Mouse (Mus musculus): ENCODE results near the gene Tspan5.

Tspan5 gene

GRCm38 (mm10) chr3:138807795-138808194 is 65.8 kb downstream of the Tspan5 start:
- DNase-seq (ENCODE audit: low spot score in 2 of 2): no peak

GRCm38 (mm10) chr3:138809509-138809908 is 67.5 kb downstream of the Tspan5 start:
- DNase-seq (ENCODE audit: low spot score in 2 of 2): no peak

- no peak for DNase-seq (ENCODE audit: low spot score in 2 of 2)
Measured at GRCm38 (mm10) chr3:138812565-138812964, 70.6 kb downstream of the Tspan5 start.

DNA sequence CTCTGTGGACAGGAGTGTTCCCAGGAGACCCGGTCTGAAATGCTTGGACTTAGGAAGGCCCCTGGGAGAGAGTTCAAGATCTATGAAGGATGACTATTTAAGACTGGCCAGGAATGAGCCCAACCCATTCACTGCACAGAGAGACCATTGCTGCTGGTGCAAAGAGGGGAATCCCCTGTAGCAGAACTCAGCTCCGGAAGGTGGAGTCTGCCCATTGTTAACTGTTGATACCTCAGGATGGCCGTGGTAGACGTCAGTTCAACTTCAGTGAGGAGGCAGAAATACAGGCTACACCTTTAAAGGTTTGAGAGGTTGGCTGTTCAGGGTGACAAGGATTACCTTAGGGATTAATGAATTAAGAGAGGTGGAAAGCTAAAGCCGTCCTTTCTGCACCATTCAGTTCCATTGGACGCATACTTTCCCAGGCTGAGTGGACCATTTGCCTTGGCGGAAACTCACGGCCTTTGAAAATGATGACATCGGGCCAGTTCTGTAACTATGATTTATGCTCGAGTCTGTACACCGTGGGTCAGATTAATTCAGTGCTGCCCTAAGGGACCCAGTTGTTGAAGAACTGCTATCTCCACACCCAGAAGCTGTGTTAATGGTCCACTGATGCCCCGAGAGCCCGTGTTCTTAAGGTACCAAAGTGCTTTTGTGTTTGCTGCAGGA is 71.3 kb downstream of the Tspan5 start:
- DNase-seq (ENCODE audit: low spot score in 2 of 2): no peak

- no peak for DNase-seq (ENCODE audit: low spot score in 2 of 2)
Measured at GRCm38 (mm10) chr3:138814457-138814856, 72.5 kb downstream of the Tspan5 start.

- DNase-seq (ENCODE audit: low spot score in 2 of 2): no peak
Measured at GRCm38 (mm10) chr3:138815127-138815837, 73.3 kb downstream of the Tspan5 start.

- DNase-seq (ENCODE audit: low spot score in 2 of 2): no peak
Measured at GRCm38 (mm10) chr3:138816888-138817656, 75.1 kb downstream of the Tspan5 start.

DNA sequence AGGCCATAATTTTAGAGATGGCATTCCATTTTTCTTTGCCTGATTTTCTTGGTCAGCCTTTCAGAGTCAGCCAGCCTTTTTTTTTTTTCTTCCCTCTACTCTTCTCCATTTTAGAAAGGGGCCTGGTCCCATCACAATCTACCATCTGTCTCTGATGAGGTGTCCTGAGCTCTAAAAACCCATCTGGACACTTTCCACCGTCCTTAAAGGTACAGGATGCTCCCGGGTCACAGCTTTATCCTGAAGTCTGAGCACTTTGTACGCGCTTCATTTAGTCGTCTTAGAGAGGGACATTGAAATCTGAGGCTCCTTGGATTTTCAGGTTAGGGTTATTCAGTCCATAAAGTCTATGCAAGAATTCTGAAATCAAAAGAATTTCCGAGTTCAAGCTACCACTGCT is 77.9 kb downstream of the Tspan5 start:
- DNase-seq (ENCODE audit: low spot score in 2 of 2): no peak

DNA sequence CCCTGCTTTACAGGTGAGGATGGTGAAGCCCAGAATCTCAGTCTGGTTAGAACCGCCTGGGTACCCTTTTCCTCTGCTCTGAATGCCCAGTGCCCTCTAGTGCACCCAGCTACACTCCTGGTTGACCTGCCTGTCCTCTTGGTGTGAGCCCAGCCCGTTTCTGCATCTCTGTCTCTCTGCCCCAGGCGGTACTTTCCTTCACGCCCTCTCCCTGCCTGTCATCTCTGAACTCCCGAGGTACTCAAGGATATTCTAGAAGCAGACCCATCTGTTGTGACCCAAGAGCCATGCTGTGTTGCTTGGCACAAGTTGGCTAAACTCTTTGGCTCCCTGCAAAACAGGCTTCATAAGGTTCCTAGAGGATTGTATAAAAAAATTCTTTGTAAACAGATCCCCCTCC is 78.3 kb downstream of the Tspan5 start:
- no peak for DNase-seq (ENCODE audit: low spot score in 2 of 2)

DNA sequence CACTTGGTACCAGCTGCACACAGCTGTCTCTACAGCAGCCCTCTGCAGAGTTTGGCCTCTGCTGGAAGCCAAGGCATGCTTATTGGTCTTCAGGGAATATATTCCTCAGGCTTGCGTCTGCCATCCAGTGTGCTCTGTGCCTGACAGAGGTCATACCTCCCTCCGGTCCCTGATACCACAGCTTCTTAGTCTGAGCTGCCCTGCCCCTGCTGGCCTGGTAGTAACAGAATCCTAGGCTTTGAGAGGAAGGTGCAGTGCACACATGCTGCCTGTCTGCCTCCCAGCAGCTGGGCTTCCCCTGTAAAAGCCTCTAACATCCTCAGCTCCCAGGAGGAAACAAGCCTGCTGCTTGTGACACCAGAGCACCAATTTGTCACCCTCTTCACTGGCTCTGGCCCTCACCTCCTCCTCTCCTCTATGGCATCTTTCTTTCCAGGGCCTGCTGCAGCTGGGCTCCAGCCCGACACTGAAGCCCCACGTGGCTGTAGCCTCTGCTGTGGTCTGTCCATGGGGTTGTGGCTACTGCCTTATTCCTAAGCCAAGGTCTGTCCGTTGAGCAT is 80.0 kb downstream of the Tspan5 start:
- DNase-seq (ENCODE audit: low spot score in 2 of 2): no peak

DNA sequence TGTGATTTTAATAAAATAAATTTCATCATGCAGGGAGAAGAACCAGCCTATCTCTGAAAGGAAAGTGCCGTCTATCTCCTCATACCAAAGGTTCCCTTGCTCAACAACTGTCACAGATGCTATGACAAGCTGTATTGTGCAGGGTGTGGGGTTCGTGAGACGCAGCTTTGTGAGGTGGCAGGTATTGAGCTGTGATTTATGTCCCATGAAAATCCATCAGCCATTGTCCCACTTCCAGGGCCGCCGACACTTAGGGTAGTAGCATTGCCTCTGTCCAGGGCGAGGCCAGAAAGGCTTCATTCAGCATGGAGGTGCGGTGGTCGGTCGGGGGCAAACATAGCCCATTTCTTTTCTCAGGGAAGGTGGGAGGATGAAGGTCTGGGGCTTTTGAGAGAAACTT is 81.9 kb downstream of the Tspan5 start:
- no peak for DNase-seq (ENCODE audit: low spot score in 2 of 2)

GRCm38 (mm10) chr3:138825296-138825695 is 83.3 kb downstream of the Tspan5 start:
- no peak for DNase-seq (ENCODE audit: low spot score in 2 of 2)

DNA sequence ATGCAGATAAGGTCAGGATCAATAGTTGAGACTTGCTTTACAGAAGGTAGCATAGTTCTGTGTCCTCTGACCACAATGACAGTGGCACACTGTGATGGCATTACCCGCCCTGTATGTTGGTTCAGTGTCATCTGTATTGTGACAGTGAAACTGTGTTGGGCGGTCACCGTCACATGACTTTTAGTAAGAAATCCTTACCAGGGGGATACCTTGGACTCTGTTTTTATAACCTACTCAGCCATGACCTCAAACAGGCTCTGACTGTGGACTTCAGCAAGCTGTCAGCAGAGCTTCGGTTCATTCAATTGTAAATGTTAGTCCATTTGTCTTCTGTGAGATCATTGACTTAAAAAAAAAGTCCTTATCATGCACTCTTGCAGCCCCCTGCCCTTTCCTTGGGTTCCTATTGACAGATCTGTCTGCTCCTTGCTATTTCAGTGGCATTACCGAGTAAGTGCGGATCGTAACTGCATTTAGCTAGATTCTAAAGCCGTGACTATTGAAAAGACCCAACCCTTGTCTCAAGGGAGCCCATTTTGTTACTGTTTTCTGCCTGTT is 84.3 kb downstream of the Tspan5 start:
- DNase-seq (ENCODE audit: low spot score in 2 of 2): no peak

DNA sequence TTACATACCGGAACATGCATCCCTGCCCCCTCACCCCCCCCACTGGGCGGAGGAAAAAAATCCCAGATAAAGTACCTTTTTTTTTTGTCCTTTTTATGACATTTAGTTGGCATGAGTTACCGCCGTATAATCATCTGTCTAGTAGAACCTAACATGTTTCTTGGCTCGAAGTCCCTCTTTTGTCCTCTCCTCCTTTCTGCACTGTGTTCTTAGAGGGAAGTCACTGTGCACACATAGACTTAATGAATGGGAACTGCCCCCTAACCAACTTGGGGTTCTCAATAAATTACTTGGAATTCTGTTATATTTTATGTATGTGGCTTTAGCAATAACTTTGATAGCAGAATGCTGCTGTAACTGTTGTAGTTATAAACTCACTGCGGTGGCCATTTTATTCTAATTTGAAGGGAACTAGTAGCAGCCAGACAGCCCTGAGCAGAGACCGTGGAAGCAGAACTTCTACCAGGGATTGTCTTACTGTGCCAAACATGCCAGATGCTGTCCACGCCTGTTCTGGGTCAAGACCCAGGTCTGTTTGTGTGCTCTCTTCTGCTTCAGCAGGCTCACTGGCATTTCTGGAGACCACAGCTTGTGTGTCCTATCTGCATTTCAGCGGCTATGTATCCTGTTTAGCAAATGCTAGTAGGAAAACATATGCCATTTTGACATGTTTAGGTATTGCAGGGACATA is 91.0 kb downstream of the Tspan5 start:
- DNase-seq (ENCODE audit: low spot score in 2 of 2): no peak

DNA sequence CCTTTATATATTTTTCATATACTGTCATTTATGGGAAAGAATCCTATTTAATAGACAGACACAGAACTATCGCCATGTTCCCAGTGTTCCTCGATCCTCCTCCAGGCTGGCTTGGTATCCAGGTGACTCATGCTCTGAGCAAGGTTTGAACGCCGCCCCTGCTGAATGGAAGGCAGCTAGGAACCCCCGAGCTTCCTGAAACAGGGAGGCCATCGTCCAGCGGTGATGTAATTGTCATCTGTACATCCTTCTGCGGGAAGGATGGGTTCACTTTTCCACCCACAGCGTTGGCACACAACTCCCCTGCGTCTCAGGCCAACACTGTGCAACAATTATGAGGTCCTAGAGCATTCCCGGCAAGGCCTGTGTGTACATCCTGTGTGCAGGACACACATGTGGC is 92.2 kb downstream of the Tspan5 start:
- DNase-seq (ENCODE audit: low spot score in 2 of 2): no peak

DNA sequence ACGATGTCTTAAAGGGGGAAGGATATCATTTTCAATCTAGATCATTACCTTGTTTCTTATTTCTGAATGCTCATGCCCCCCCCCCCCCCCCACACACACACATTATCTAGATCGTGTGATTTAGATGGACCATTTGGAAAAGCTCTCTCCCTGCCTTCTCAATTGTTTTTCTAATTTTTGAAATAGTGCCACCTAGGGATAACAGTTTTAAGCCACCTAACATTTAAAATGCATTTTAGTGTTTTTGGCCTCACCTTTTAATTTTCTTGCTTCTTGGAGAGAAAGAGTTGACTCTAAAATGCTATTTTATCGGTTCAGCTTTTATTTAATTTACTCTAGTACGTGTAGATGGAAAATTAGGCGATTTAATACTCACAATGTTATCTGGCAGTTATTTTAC is 94.9 kb downstream of the Tspan5 start:
- DNase-seq (ENCODE audit: low spot score in 2 of 2): no peak

- DNase-seq (ENCODE audit: low spot score in 2 of 2): no peak
Measured at GRCm38 (mm10) chr3:138837651-138838050, 95.7 kb downstream of the Tspan5 start.

- DNase-seq (ENCODE audit: low spot score in 2 of 2): no peak
Measured at GRCm38 (mm10) chr3:138839656-138840055, 97.7 kb downstream of the Tspan5 start.

GRCm38 (mm10) chr3:138841288-138841687 is 99.3 kb downstream of the Tspan5 start:
- no peak for DNase-seq (ENCODE audit: low spot score in 2 of 2)

DNA sequence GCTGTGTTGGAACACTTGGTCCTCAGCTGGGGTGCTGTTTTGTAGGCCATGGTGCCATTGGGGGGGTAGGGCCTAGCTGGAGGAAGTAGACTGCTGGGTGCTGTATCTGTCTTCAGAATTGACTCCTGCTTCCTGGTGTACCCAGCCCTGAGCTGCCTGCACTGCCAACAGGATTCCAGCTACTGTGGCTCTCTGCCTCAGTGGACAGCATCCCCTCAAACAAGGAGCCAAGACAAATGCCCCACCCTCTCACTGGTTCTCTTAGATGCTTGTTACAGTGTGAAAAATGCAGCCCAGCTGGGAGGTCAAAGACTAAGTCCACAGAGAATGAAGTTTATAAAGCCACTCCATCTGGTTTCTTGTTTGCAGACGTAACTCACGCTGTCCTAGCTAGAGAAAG is 101.2 kb downstream of the Tspan5 start:
- DNase-seq (ENCODE audit: low spot score in 2 of 2): no peak

- no peak for DNase-seq (ENCODE audit: low spot score in 2 of 2)
Measured at GRCm38 (mm10) chr3:138843641-138844040, 101.6 kb downstream of the Tspan5 start.

DNA sequence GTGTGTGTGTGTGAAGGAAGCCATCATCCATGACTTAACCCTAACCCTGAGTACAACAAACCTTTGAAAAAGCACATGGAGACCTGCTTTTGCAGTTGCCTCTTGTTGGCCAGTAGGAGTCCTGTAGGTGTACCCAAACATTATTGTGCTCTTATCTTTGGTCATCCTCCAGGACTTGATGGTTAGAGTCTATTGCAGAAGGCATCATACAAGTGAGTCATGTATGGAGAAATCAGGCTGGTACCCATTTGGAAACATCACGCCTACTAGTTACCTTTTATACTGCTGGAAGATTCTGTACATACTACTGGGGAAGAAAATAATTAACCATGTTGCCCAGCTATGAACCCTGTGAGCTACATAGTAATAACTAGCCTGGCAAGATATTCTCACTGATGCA is 103.8 kb downstream of the Tspan5 start:
- DNase-seq (ENCODE audit: low spot score in 2 of 2): no peak

All from frontal cortex, postnatal 10 days (tissue).